Mouse (Mus musculus): ENCODE data around the gene Gm20877. TPM values are rescaled to one million over a fixed set of nuclear protein-coding genes. Genes with fewer than 3 reads are reported as not detected.
"Not testable (repeated sequence)": the region's sequence is repeated elsewhere in the genome, so short reads cannot be mapped to it uniquely, and the experiment has no call there.

Gene Gm20877
- not detected in 2 replicates for polyA plus RNA-seq (2014; fragmentation: Nextera tagmentation; extraction: Ambion mirVana)

DNA sequence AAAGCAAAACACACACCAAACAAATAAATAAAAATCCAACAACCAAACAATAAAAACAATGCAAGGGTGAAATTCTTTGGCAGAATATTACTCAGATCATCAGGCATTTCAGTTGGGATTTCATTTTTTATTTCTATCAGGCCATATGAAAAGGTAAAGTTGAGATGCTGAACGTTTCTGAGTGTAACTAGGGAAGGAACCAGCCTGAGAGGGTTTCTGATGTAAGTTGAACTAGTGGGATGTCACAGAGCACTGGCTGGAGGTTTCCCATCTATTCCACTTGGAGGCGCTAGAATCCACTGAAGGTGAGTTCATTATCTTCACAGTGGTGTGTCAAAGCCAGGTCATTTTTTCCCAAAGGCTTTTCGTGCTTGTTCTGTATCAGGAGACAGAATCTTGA lies at the start of gene Gm20877:
TSS of gene Gm20877 (plus strand) at position 301 of the 400 bp plus-strand sequence.
- H3K27ac ChIP-seq (ENCODE audit: low read depth); ATAC-seq (ENCODE audit: insufficient read depth); H3K27me3 ChIP-seq (ENCODE audit: insufficient read depth, low read length); H3K4me3 ChIP-seq (ENCODE audit: low read depth, low read length); H3K4me2 ChIP-seq; H3K4me1 ChIP-seq (ENCODE audit: insufficient read depth); H3K9ac ChIP-seq; DNase-seq; H3K9me3 ChIP-seq (ENCODE audit: low read depth, low read length); H3K36me3 ChIP-seq (ENCODE audit: insufficient read depth): not testable (repeated sequence)
- no CpG with 5 or more reads among the region's 3 CpGs for WGBS
